Mouse (Mus musculus) embryonic facial prominence, embryonic 14.5 days (tissue): ENCODE data around the gene Adamtsl1. TPM values are rescaled to one million over a fixed set of nuclear protein-coding genes. Genes with fewer than 3 reads are reported as not detected.

ENCODE experiments used
- ATAC-seq: fragments of 200-750 bp; cut with Nextera tagmentation; 2 replicates; pipeline ENCODE4 v1.8.0; 2017; ENCODE audit warnings: low read depth, moderate number of reproducible peaks, moderate TSS enrichment
- DNase-seq: peaks from one replicate; pipeline ENCODE4 v3.0.0-alpha.2; 2015; ENCODE audit warnings: low spot score
- H3K27ac ChIP-seq: fragments of 300-500 bp; sonication (generic); replicated peaks from 2 replicates; pipeline ENCODE4 v1.5.1; 2014; ENCODE audit warnings: low read depth, mild to moderate bottlenecking, low read length, moderate library complexity
- H3K27me3 ChIP-seq: fragments of 300-500 bp; sonication (generic); replicated peaks from 2 replicates; pipeline ENCODE4 v1.6.1; 2014; ENCODE audit warnings: low read length; ENCODE audit not compliant: control insufficient read depth, insufficient read depth
- H3K36me3 ChIP-seq: fragments of 300-500 bp; sonication (generic); 2 replicates; pipeline ENCODE4 v1.6.1; 2014; ENCODE audit warnings: low read length, mixed read lengths; ENCODE audit not compliant: control insufficient read depth, insufficient read depth
- H3K4me1 ChIP-seq: fragments of 300-500 bp; sonication (generic); 2 replicates; pipeline ENCODE4 v1.6.1; 2014; ENCODE audit warnings: antibody characterized with exemption, low read length; ENCODE audit not compliant: control insufficient read depth, insufficient read depth
- H3K4me2 ChIP-seq: fragments of 300-500 bp; sonication (generic); 2 replicates; pipeline ENCODE4 v1.6.1; 2014; ENCODE audit warnings: low read depth, mild to moderate bottlenecking, low read length, moderate library complexity, mixed read lengths
- H3K4me3 ChIP-seq: fragments of 300-500 bp; sonication (generic); 2 replicates; pipeline ENCODE4 v1.5.1; 2014; ENCODE audit warnings: low read depth, mild to moderate bottlenecking, low read length
- H3K9ac ChIP-seq: fragments of 300-500 bp; sonication (generic); 2 replicates; pipeline ENCODE4 v1.6.1; 2014; ENCODE audit warnings: low read depth, mild to moderate bottlenecking, low read length, moderate library complexity, mixed read lengths
- H3K9me3 ChIP-seq: fragments of 300-500 bp; sonication (generic); 2 replicates; pipeline ENCODE4 v1.6.1; 2016; ENCODE audit warnings: low read length; ENCODE audit not compliant: control insufficient read depth
- WGBS: fragments of 180-500 bp; shearing (Covaris S2); extraction: QIAGEN DNeasy Blood & Tissue Kit; methylation state at CpG from one replicate; pipeline ENCODE4 v1.1.7; 2014; 5-methylcytosine and 5-hydroxymethylcytosine counted together
- polyA plus RNA-seq: library from polyadenylated mRNA; unstranded; fragments of >200 nt; fragmentation: Nextera tagmentation; extraction: Ambion mirVana; gene quantifications from 2 replicates; pipeline ENCODE4 v1.2.1, GENCODE M21; 2014

Gene Adamtsl1
- polyA plus RNA-seq, 1 experiment from 2014 or later, result 32.2 TPM

DNA sequence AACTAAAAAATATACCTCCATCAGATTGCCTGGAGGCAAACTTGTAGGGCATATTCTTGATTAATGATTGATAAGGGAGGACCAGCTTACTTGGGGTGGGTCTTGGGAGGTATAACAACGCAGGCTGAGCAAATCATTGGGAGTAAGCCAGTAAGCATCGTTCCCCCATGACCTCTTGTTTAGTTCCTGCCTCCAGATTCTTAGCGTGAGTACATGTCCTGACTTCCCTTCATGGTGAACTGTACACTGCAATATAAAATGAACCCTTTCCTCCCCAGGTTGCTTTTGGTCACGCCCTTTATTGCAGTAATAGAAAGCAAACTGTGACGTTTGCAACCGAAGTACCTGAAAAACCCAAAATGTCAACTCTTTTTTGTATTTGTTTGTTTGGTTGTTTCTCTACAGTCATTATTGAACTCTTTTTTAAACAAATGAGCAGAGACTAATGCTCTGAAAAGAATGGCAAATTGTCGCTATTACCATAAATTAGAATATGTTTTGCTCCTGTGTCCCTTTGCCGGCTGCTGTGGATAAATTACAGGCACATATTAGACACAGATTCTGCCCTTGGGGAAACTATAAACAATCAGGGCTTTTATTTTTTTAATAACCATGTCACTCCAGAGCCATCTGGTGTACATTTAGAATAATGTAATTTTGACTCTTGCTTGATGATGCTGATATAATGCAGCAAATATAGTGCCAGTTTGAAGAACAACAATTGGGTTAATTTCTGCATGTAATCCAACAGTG is 310.2 kb downstream of the Adamtsl1 start:
- 52% methylated on average over 8 of the region's 8 CpGs for WGBS
- no peak overlapping the region for H3K9ac ChIP-seq
- H3K4me2 ChIP-seq, result no peak overlapping the region
- H3K27ac ChIP-seq, result no peak overlapping the region
- ATAC-seq (no peak; the same call in 1 of the 2 replicates), DNase-seq (peak; percentile 43)
- H3K4me1 ChIP-seq, result peaks cover 2% of the 10 kb centered on the region; the same call in 1 of the 2 replicates
- H3K27me3 ChIP-seq, result no peaks in the 10 kb centered on the region
- H3K9me3 ChIP-seq, result no peaks in the 10 kb centered on the region
- no peaks in the 10 kb centered on the region for H3K36me3 ChIP-seq
- no peak overlapping the region for H3K4me3 ChIP-seq

DNA sequence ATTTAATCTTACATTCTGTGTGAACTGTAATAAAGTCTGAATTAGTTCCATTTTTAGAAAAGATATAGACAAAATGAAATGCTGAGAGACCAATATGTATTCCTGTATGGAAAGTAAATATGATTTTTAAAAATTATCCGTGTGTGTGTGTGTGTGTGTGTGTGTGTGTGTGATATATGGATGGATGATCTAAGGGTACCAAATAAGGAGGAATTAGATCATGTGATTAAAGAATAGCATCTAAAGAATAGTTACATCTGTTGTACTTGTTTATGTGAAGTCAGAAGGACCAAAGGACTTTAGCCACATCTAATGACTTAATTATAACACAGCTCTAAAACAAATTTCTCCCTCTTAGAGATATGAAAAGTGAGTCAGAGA is 310.7 kb downstream of the Adamtsl1 start:
- no peaks in the 10 kb centered on the region for H3K9me3 ChIP-seq
- no peak overlapping the region for H3K27ac ChIP-seq
- H3K4me3 ChIP-seq, result no peak overlapping the region
- H3K27me3 ChIP-seq, result no peaks in the 10 kb centered on the region
- 69% methylated on average over 1 of the region's 1 CpGs for WGBS
- H3K36me3 ChIP-seq, result no peaks in the 10 kb centered on the region
- DNase-seq (no peak), ATAC-seq (no peak)
- no peak overlapping the region for H3K9ac ChIP-seq
- no peak overlapping the region for H3K4me2 ChIP-seq
- peaks cover 3% of the 10 kb centered on the region; the same call in 1 of the 2 replicates for H3K4me1 ChIP-seq

DNA sequence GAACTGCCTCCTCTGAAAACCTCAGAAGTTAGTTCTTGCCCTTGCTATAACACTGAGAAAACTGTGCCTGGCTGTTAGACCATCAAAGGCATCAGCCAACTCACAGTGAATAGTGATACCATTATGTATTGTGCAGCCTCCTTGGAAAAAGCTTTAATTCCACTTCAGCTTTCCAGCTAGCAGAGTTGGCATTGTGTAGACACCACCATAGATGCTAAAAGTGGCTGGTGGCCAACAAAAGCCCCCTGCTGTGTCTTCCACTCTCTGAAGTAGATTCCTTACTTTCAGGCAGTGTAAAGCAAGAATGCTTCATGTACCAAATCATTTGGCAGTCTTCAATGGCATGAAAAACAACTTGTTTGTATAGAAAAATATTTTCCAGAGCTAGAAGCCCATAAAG is 323.1 kb downstream of the Adamtsl1 start:
- Histone ChIP-seq H3K27ac (peak overlapping the region; percentile 74), H3K4me1 (peaks cover 23% of the 10 kb centered on the region), H3K36me3 (no peaks in the 10 kb centered on the region), H3K4me3 (no peak overlapping the region), H3K4me2 (no peak overlapping the region), H3K9me3 (no peaks in the 10 kb centered on the region), H3K9ac (no peak overlapping the region), H3K27me3 (no peaks in the 10 kb centered on the region)
- DNase-seq, result peak; percentile 78
- ATAC-seq, result no peak; the same call in 1 of the 2 replicates

DNA sequence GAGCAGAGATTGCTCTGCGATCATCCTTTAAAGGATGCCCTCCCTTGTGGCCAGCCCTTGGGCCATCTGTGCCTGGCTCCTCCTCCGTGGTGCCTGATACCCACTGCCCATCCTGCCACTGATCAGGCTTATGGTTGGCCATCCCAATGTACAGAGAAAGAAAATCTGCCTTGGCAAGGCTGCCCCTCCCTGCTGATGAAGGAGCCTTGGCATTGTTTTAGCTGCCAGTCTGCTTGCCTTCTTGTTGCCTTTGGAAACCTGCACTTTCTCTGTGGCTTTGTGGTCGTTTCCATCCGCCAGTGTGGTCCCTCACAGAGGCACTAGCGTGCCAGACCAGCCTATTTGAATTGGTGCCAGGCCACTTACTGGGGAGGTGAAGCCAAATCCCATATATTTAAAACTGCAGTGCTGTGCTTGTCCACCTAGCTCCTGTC is 323.6 kb downstream of the Adamtsl1 start:
- Histone ChIP-seq H3K9me3 (no peaks in the 10 kb centered on the region), H3K4me3 (no peak overlapping the region), H3K4me1 (peaks cover 26% of the 10 kb centered on the region), H3K9ac (no peak overlapping the region), H3K27ac (peak overlapping the region; percentile 74), H3K36me3 (no peaks in the 10 kb centered on the region), H3K4me2 (peak overlapping the region; percentile 8; the same call in 1 of the 2 replicates), H3K27me3 (no peaks in the 10 kb centered on the region)
- ATAC-seq (peak; percentile 72), DNase-seq (peak; percentile 93)
- WGBS, result 31% methylated on average over 5 of the region's 5 CpGs

DNA sequence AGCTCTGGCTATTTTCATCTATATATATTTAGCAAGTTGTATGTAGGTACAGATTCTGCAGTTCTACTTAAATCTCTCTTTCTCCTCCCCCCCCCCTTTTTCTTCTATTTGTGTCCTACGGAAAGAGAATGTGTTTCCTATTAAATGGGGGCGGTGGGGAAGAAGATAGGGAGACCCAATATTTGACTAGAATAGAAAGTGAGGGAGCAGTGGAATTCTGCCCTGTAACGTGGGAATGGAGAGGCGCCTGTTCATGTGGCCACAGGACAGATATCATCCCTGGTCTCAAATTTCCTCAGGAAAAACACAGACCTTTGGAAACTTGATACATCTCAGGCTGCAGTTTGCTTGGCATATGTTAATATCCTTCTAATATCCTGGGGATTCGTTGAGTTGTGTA is 324.1 kb downstream of the Adamtsl1 start:
- 21% methylated on average over 5 of the region's 5 CpGs for WGBS
- Histone ChIP-seq H3K27ac (peak overlapping the region; percentile 74), H3K4me1 (peaks cover 26% of the 10 kb centered on the region), H3K27me3 (no peaks in the 10 kb centered on the region), H3K9ac (no peak overlapping the region), H3K4me2 (peak overlapping the region; percentile 8; the same call in 1 of the 2 replicates), H3K9me3 (no peaks in the 10 kb centered on the region), H3K4me3 (no peak overlapping the region), H3K36me3 (no peaks in the 10 kb centered on the region)
- peak; percentile 21 for ATAC-seq
- peak; percentile 71 for DNase-seq

DNA sequence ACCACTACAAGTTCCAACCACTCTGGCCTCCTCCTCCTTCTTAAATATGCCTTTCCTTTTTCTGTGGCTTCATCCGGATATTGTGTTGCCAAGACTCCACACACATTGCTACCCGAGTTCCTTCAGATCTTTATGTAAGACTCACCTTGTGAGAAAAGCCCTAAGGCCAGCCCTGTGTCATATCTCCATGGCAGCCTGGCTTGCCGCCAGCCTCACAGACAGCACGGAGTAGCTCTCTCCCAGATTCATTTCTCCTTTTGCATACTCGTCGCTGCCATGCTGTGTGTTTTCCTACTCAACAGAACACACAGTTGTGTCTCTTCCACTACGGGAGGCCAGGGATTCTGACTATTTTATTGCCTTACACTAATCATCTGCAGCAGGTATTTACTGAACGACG is 328.1 kb downstream of the Adamtsl1 start:
- Histone ChIP-seq H3K27me3 (no peaks in the 10 kb centered on the region), H3K27ac (no peak overlapping the region), H3K4me1 (peaks cover 22% of the 10 kb centered on the region), H3K4me2 (no peak overlapping the region), H3K9ac (no peak overlapping the region), H3K9me3 (no peaks in the 10 kb centered on the region), H3K36me3 (no peaks in the 10 kb centered on the region), H3K4me3 (no peak overlapping the region)
- DNase-seq (peak; percentile 81), ATAC-seq (peak; percentile 75)
- 57% methylated on average over 9 of the region's 9 CpGs for WGBS

DNA sequence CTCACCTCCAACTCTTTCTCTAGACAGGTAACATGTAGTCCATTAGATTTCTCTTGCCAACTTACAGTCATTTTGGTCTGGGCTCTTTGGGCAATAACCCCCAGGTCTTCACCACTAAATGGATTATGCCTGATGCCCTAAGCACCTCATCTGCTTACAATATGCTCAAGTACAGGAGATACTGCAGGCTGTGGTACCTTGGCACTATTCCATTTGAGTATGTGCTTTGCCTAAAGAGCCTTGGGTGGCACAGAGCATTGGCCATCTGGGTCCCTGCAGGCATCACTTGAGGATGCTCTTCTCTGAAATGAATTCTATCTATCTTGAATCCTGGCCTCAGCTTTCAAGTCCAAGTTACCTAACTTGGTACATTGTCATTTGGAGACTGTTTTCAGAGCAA is 330.4 kb downstream of the Adamtsl1 start:
- Histone ChIP-seq H3K36me3 (no peaks in the 10 kb centered on the region), H3K4me2 (no peak overlapping the region), H3K9me3 (no peaks in the 10 kb centered on the region), H3K4me3 (no peak overlapping the region), H3K27ac (no peak overlapping the region), H3K9ac (no peak overlapping the region), H3K27me3 (no peaks in the 10 kb centered on the region), H3K4me1 (peaks cover 8% of the 10 kb centered on the region)
- DNase-seq, result no peak
- ATAC-seq, result no peak

DNA sequence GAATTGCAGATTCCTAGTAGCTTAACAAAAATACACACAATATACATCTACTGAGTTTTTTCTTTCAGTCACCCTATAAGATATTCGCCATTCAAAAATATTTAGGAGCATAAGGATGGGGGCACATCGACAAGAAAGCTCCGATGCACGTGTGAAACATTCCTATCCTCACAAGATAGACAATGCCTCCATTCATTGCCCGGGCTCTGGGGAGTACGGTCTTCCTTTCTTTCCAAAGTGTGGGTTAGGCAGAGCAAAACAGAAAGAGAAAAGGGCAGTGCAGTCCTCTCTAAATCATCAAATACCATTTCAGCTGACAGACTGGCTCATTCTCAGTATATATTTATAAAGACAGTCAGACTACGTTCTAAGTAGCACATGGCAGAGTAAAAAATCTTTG is 332.0 kb downstream of the Adamtsl1 start:
- H3K9me3 ChIP-seq, result no peaks in the 10 kb centered on the region
- H3K27me3 ChIP-seq, result no peaks in the 10 kb centered on the region
- H3K4me2 ChIP-seq, result no peak overlapping the region
- WGBS, result 20% methylated on average over 7 of the region's 7 CpGs
- H3K4me1 ChIP-seq, result peaks cover 8% of the 10 kb centered on the region
- ATAC-seq, result no peak
- no peak overlapping the region for H3K4me3 ChIP-seq
- no peak overlapping the region for H3K9ac ChIP-seq
- no peaks in the 10 kb centered on the region for H3K36me3 ChIP-seq
- peak; percentile 10 for DNase-seq
- no peak overlapping the region for H3K27ac ChIP-seq

DNA sequence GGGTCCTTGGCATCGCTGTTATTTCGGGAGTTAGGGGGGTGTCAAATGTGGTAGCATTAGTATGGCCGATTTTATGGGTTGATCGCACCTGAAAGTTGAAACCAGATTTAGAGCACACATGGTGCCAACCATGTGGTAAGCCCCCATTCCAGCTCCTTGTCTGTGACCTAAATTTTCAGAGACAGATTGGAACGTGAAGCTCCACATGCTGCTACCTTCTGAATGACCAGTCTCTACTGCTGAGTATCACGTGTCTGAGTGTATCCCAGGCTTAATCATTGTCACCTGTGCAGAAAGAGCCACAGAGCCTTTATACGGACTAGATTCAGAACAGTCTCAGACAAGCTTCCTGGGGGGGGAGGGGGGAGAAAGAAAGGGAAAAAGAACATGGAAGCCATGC is 339.4 kb downstream of the Adamtsl1 start:
- Histone ChIP-seq H3K4me2 (no peak overlapping the region), H3K27ac (no peak overlapping the region), H3K9ac (no peak overlapping the region), H3K4me3 (no peak overlapping the region), H3K4me1 (peaks cover 5% of the 10 kb centered on the region; the same call in 1 of the 2 replicates), H3K9me3 (no peaks in the 10 kb centered on the region), H3K27me3 (no peaks in the 10 kb centered on the region), H3K36me3 (no peaks in the 10 kb centered on the region)
- 65% methylated on average over 7 of the region's 7 CpGs for WGBS
- no peak for ATAC-seq
- DNase-seq, result no peak
